Mouse (Mus musculus) forebrain, embryonic 14.5 days (tissue): ENCODE measurements at regions not wholly inside any gene's neighbourhood (a gene's known extent, or its start where the extent isn't known, plus 50 kb on each side); places are given as distances from the start of the nearest gene placed in this dataset.

Experiments used
- ATAC-seq: fragments of 200-750 bp; cut with Nextera tagmentation; 2 replicates; pipeline ENCODE4 v1.8.0; 2017; ENCODE audit warnings: mild to moderate bottlenecking, moderate library complexity
- DNase-seq: peaks from one replicate; pipeline ENCODE4 v3.0.0-alpha.2; 2015; ENCODE audit warnings: low spot score
- H3K27ac ChIP-seq: fragments of 300-500 bp; sonication (generic); 2 replicates; pipeline ENCODE4 v1.5.1; 2014; ENCODE audit warnings: low read depth, mild to moderate bottlenecking, control low read depth, low read length, moderate library complexity
- H3K27me3 ChIP-seq: fragments of 300-500 bp; sonication (generic); replicated peaks from 2 replicates; pipeline ENCODE4 v1.6.1; 2014; ENCODE audit warnings: low read length, control low read depth, mixed read lengths; ENCODE audit not compliant: control insufficient read depth, insufficient read depth
- H3K36me3 ChIP-seq: fragments of 300-500 bp; sonication (generic); 2 replicates; pipeline ENCODE4 v1.6.1; 2014; ENCODE audit warnings: low read length, control low read depth; ENCODE audit not compliant: control insufficient read depth, insufficient read depth
- H3K4me1 ChIP-seq: fragments of 300-500 bp; sonication (generic); 2 replicates; pipeline ENCODE4 v1.6.1; 2014; ENCODE audit warnings: antibody characterized with exemption, low read length, control low read depth; ENCODE audit not compliant: control insufficient read depth, insufficient read depth
- H3K4me2 ChIP-seq: fragments of 300-500 bp; sonication (generic); 2 replicates; pipeline ENCODE4 v1.6.1; 2014; ENCODE audit warnings: mild to moderate bottlenecking, control low read depth, low read length
- H3K4me3 ChIP-seq: fragments of 300-500 bp; sonication (generic); 2 replicates; pipeline ENCODE4 v1.5.1; 2014; ENCODE audit warnings: low read depth, low read length, control low read depth
- H3K9ac ChIP-seq: fragments of 300-500 bp; sonication (generic); 2 replicates; pipeline ENCODE4 v1.6.1; 2014; ENCODE audit warnings: mild to moderate bottlenecking, low read length, control low read depth, moderate library complexity
- H3K9me3 ChIP-seq: fragments of 300-500 bp; sonication (generic); replicated peaks from 2 replicates; pipeline ENCODE4 v1.6.1; 2016; ENCODE audit warnings: low read length, control low read depth, mixed read lengths; ENCODE audit not compliant: control insufficient read depth
- WGBS: fragments of 180-500 bp; shearing (Covaris S2); extraction: QIAGEN DNeasy Blood & Tissue Kit; methylation state at CpG from one replicate; pipeline ENCODE4 v1.1.7; 2014; 5-methylcytosine and 5-hydroxymethylcytosine counted together

DNA sequence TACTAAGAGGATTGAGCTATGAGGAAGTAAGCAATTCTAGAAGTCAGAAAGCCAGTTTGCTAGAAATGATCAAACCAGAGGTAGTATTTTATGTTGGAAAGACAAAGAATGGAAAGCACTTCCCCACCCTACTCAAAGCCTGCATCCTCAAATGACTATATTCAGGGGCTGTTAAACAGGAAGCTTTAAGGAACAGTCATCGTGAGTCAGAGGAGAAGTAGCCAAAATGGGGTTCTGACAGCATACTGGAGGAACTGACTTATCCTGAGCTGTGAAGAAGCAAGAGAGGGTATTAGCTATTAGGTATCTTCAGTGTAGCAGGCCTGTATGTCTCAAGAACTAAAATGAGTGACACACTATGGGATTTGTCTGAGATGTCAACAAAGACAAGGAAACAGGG lies 106.3 kb upstream of the Fmo9 start:
- Histone ChIP-seq H3K4me1 (no peaks in the 10 kb centered on the region; the same call in 1 of the 2 replicates), H3K36me3 (no peaks in the 10 kb centered on the region), H3K27ac (no peak overlapping the region), H3K27me3 (no peaks in the 10 kb centered on the region), H3K9me3 (no peaks in the 10 kb centered on the region), H3K9ac (no peak overlapping the region), H3K4me3 (no peak overlapping the region), H3K4me2 (no peak overlapping the region)
- ATAC-seq: no peak
- 83% methylated on average over 1 of the region's 1 CpGs for WGBS
- no peak for DNase-seq

DNA sequence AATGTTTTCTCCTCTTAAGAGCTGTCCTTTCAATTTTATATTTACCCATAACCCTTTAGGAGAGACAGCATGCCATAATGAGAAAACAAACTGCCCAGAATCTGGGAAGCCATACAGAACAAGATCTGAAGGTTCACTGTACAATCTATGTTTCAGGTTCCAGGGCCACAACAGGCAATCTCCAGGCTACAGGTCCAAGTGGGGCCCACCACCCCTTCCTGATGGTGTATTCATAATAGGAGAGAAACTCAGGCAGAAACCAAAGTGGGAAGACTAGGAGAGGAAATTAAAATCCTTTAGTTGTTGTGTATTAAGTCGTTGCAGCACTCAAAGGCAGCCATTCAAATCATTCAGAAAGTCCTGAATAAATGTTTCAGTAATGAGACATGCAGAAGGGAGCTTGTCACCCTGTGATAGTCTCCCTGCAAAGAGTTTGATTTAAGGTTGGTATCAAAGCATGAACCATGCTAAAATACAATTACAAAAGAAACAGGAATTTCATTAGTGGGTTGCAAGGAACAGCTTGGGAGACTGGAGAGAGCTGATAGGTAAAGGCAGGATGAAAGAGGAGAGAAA lies 107.3 kb upstream of the Fmo9 start:
- ATAC-seq: peak; percentile 79
- H3K27me3 ChIP-seq: no peaks in the 10 kb centered on the region

DNA sequence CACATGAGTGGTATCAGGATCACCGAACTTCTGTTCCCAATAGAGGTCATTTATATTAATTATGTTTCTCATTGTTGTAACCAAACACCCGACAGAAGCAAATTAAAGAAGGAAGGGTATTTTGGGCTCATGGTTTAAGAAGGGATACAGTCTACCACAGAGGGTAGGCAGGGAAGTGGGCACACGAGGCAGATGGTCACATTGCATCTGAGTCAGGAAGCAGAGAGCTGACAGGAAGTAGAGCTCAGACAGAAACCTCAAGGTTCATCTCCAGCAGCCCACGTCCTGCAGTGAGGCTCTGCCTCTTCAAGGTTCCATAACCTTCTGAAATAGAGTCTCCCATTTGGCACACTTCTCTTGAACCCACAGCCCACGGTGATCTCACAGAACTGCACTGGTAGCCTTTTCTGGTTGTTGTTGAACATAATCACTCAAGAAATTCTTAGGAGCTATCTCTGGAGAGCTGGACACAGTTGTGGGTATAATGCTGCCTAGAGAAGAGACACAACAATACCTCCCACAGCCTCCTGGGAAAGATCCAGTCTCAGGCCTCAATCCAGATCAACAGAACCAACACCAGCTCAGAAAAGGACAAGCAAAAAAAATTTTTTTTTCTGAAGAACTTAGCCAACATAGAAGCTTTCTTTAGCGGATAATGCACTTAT lies 111.5 kb upstream of the Fmo9 start:
- no peaks in the 10 kb centered on the region for H3K36me3 ChIP-seq
- H3K4me3 ChIP-seq: no peak overlapping the region
- DNase-seq: no peak
- no peak overlapping the region for H3K4me2 ChIP-seq
- no peak overlapping the region for H3K27ac ChIP-seq
- H3K4me1 ChIP-seq: peaks cover 5% of the 10 kb centered on the region
- H3K27me3 ChIP-seq: no peaks in the 10 kb centered on the region
- H3K9me3 ChIP-seq: no peaks in the 10 kb centered on the region
- WGBS: 86% methylated on average over 6 of the region's 6 CpGs
- no peak for ATAC-seq
- H3K9ac ChIP-seq: no peak overlapping the region

More for the DNA sequence above, 107.3 kb upstream of the Fmo9 start:
- peak; percentile 62 for DNase-seq
- no peaks in the 10 kb centered on the region for H3K36me3 ChIP-seq
- no peak overlapping the region for H3K4me2 ChIP-seq
- H3K9me3 ChIP-seq: no peaks in the 10 kb centered on the region
- no peak overlapping the region for H3K4me3 ChIP-seq
- no peak overlapping the region for H3K27ac ChIP-seq
- no peaks in the 10 kb centered on the region; the same call in 1 of the 2 replicates for H3K4me1 ChIP-seq
- no peak overlapping the region for H3K9ac ChIP-seq
- WGBS: 9% methylated on average over 1 of the region's 1 CpGs

DNA sequence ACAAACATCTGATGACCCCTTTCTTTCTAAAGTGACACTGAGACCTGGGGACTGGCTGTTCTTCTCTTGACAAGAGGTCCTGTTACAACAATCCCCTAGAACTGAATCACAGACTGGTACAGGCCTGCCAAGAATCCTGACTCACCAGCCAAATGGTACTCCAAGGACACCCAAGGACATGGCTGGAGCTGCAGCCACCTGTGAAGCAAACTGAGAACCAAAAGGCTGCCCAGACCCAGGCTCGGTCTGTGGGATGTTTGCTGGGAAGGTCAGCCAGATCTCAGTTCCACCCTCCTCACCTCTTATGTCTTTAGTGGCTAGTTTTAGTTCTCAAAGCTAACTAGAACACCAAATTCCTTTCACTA lies 112.1 kb upstream of the Fmo9 start:
- 93% methylated on average over 1 of the region's 1 CpGs for WGBS
- Histone ChIP-seq H3K4me3 (no peak overlapping the region), H3K4me2 (no peak overlapping the region), H3K9me3 (no peaks in the 10 kb centered on the region), H3K4me1 (peaks cover 5% of the 10 kb centered on the region), H3K9ac (no peak overlapping the region), H3K27me3 (no peaks in the 10 kb centered on the region), H3K27ac (no peak overlapping the region), H3K36me3 (no peaks in the 10 kb centered on the region)
- DNase-seq (no peak), ATAC-seq (no peak)

DNA sequence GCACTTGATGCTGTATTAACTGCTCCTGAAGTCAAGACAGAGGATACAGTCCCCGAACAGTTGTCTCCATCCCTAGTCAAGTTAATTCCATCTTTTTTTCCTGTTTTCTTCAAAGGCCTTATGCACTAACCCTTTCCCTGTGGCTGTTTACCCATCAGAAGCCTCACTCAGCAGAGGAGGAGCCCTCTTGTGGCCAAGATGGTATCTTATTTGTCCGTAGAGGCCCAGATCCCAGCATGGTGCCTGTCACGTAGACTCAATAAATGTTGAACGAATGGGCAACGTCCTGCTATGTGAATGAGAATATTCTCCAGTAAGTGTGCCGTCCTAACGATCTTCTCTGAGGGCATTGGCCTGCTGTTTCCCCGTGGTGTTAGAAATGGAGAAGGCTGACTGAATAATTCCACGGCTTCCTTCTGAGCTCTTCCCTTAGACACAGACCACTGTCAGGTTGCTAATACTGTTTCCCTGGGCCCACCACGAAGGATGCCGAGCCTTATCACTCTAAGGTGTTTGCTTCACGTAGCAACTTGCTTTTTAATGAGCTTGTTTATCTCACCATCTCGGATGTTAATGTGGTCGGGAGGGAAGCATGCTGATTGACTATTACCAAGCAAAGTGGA lies 113.1 kb upstream of the Fmo9 start:
- H3K27me3 ChIP-seq: no peaks in the 10 kb centered on the region
- H3K36me3 ChIP-seq: no peaks in the 10 kb centered on the region
- H3K4me2 ChIP-seq: no peak overlapping the region
- H3K4me1 ChIP-seq: peaks cover 5% of the 10 kb centered on the region; the same call in 1 of the 2 replicates
- H3K9me3 ChIP-seq: no peaks in the 10 kb centered on the region
- peak; percentile 32; the same call in 1 of the 2 replicates for ATAC-seq
- DNase-seq: peak; percentile 63
- H3K27ac ChIP-seq: no peak overlapping the region
- 52% methylated on average over 14 of the region's 14 CpGs for WGBS
- H3K9ac ChIP-seq: no peak overlapping the region
- no peak overlapping the region for H3K4me3 ChIP-seq

DNA sequence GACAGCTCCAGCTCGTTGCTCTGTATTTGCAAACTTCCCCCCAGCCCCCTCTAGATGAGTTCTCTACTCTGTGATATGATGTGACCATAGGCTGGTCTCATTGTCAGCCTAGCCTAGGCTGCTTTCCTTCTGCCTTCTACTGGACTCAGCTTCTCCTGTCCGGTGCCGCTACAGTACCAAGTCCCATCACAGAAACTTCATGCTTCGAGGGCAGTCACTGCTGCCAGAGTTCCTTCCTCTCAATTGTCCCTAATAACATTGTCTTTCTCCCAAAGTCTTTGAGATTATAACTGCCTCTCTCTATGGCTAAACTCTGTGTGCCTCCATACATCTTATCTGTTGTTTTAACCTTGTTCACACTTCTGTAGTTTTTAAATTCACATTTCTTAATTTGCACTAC lies 114.0 kb upstream of the Fmo9 start:
- DNase-seq (no peak), ATAC-seq (no peak)
- H3K4me2 ChIP-seq: no peak overlapping the region
- 82% methylated on average over 4 of the region's 4 CpGs for WGBS
- H3K36me3 ChIP-seq: no peaks in the 10 kb centered on the region
- no peaks in the 10 kb centered on the region for H3K9me3 ChIP-seq
- no peak overlapping the region for H3K4me3 ChIP-seq
- no peak overlapping the region for H3K27ac ChIP-seq
- peaks cover 5% of the 10 kb centered on the region; the same call in 1 of the 2 replicates for H3K4me1 ChIP-seq
- no peaks in the 10 kb centered on the region for H3K27me3 ChIP-seq
- H3K9ac ChIP-seq: no peak overlapping the region

DNA sequence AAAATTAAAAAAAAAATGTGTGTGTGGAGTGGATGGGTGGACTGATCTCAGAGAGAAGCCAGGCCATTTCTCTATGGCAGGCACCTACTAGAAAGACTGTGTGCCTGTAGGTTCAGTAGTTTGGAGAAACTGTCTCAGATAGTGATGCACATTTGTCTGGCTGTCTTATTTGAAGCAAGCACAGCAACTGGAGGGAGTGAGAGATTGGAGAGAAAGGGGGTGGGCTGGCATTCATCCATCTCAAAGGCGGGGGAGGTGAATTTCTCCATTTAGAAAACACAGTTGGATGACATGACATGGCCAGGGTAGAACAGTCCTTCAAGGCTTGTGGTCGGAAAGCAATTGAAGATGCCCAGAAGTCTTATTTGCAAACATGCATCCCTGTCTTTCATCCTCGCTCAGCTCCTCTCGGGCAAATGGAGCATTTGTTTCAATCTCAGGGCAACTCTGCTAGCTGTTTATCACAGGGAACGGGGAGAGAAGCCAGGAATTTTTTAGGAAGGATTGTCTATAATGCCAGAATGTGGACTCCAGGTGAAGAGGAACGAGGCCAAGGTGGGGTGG lies 114.8 kb upstream of the Fmo9 start:
- 55% methylated on average over 6 of the region's 6 CpGs for WGBS
- Histone ChIP-seq H3K4me3 (no peak overlapping the region), H3K9me3 (no peaks in the 10 kb centered on the region), H3K9ac (no peak overlapping the region), H3K36me3 (no peaks in the 10 kb centered on the region), H3K27ac (no peak overlapping the region), H3K27me3 (no peaks in the 10 kb centered on the region), H3K4me1 (peaks cover 5% of the 10 kb centered on the region; the same call in 1 of the 2 replicates), H3K4me2 (no peak overlapping the region)
- no peak for DNase-seq
- no peak for ATAC-seq

DNA sequence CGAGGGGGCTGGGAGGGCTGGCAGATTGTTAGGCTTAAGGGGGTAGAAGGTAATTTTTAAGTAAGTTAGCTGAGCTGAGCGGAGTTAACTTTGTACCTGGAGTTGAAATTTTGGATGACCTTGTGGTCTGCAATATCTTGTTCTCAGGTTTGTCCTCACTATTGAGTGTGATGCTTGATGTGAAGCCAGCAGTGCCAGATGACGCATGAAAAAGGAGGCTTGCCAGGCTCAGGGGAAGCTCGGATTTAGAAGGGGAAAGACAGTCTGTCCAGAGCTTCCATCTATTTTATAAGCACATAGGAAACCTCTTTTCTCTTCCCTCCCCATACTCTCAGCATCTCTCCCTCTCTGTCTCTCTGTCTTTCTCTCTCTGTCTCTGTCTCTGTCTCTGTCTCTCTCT lies 115.3 kb upstream of the Fmo9 start:
- WGBS: 74% methylated on average over 4 of the region's 4 CpGs

More for the DNA sequence above, 115.3 kb upstream of the Fmo9 start:
- Histone ChIP-seq H3K36me3 (no peaks in the 10 kb centered on the region), H3K9ac (no peak overlapping the region), H3K27me3 (no peaks in the 10 kb centered on the region), H3K27ac (no peak overlapping the region), H3K9me3 (no peaks in the 10 kb centered on the region), H3K4me2 (no peak overlapping the region), H3K4me3 (no peak overlapping the region), H3K4me1 (peaks cover 5% of the 10 kb centered on the region; the same call in 1 of the 2 replicates)
- DNase-seq: no peak
- ATAC-seq: no peak
